Mouse (Mus musculus) intestine, embryonic 16.5 days (tissue): ENCODE data around the gene Tfr2. TPM values are rescaled to one million over a fixed set of nuclear protein-coding genes. Genes with fewer than 3 reads are reported as not detected.
A peak's percentile ranks its signal among the peaks of the same experiment; 100 is the strongest.

Source experiments
- ATAC-seq: fragments of 200-750 bp; cut with Nextera tagmentation; 2 replicates; pipeline ENCODE4 v1.8.0; 2017; ENCODE audit warnings: moderate TSS enrichment, moderate library complexity
- H3K27ac ChIP-seq: fragments of 300-500 bp; sonication (generic); 2 replicates; pipeline ENCODE4 v1.5.1; 2014; ENCODE audit warnings: mild to moderate bottlenecking, low read length
- H3K27me3 ChIP-seq: fragments of 300-500 bp; sonication (generic); replicated peaks from 2 replicates; pipeline ENCODE4 v1.6.1; 2014; ENCODE audit warnings: low read length, control low read depth, mixed read lengths; ENCODE audit not compliant: control insufficient read depth, insufficient read depth
- H3K36me3 ChIP-seq: fragments of 300-500 bp; sonication (generic); 2 replicates; pipeline ENCODE4 v1.6.1; 2014; ENCODE audit warnings: low read length, control low read depth; ENCODE audit not compliant: control insufficient read depth, insufficient read depth
- H3K4me1 ChIP-seq: fragments of 300-500 bp; sonication (generic); 2 replicates; pipeline ENCODE4 v1.6.1; 2014; ENCODE audit warnings: low read length, control low read depth, mixed read lengths; ENCODE audit not compliant: control insufficient read depth, insufficient read depth
- H3K4me2 ChIP-seq: fragments of 300-500 bp; sonication (generic); 2 replicates; pipeline ENCODE4 v1.6.1; 2014; ENCODE audit warnings: low read depth, low read length, control low read depth
- H3K4me3 ChIP-seq: fragments of 300-500 bp; sonication (generic); 2 replicates; pipeline ENCODE4 v1.5.1; 2014; ENCODE audit warnings: mild to moderate bottlenecking, low read length
- H3K9ac ChIP-seq: fragments of 300-500 bp; sonication (generic); 2 replicates; pipeline ENCODE4 v1.6.1; 2014; ENCODE audit warnings: low read depth, low read length
- H3K9me3 ChIP-seq: fragments of 300-500 bp; sonication (generic); 2 replicates; pipeline ENCODE4 v1.6.1; 2016; ENCODE audit warnings: low read length, control low read depth; ENCODE audit not compliant: control insufficient read depth
- WGBS: fragments of 180-500 bp; shearing (Covaris S2); extraction: QIAGEN DNeasy Blood & Tissue Kit; methylation state at CpG from one replicate; pipeline ENCODE4 v1.1.7; 2014; 5-methylcytosine and 5-hydroxymethylcytosine counted together
- polyA plus RNA-seq: library from polyadenylated mRNA; unstranded; fragments of >200 nt; fragmentation: Nextera tagmentation; extraction: Ambion mirVana; gene quantifications from 2 replicates; pipeline ENCODE4 v1.2.1, GENCODE M21; 2015

The Tfr2 gene
- polyA plus RNA-seq, 1 experiment from 2014 or later = 1.3 TPM

- H3K27me3 ChIP-seq = no peaks in the 10 kb centered on the region
- H3K4me2 ChIP-seq = no peak overlapping the region
- H3K4me1 ChIP-seq = peaks cover 14% of the 10 kb centered on the region
- H3K9ac ChIP-seq = no peak overlapping the region
- WGBS = 80% methylated on average over 11 of the region's 11 CpGs
- no peak overlapping the region for H3K4me3 ChIP-seq
- no peak for ATAC-seq
- H3K9me3 ChIP-seq = no peaks in the 10 kb centered on the region
- no peak overlapping the region for H3K27ac ChIP-seq
- H3K36me3 ChIP-seq = no peaks in the 10 kb centered on the region
These were observed 54.4 kb downstream of the Tfr2 start for GRCm38 (mm10) chr5:137623937-137624530.

- Histone ChIP-seq H3K9me3 (no peaks in the 10 kb centered on the region), H3K36me3 (no peaks in the 10 kb centered on the region), H3K27ac (peak overlapping the region; percentile 94), H3K9ac (peak overlapping the region; percentile 83), H3K27me3 (no peaks in the 10 kb centered on the region), H3K4me2 (peak overlapping the region; percentile 84), H3K4me1 (peaks cover 43% of the 10 kb centered on the region), H3K4me3 (peak overlapping the region; percentile 67)
- WGBS = 2% methylated on average over 9 of the region's 9 CpGs
- no peak for ATAC-seq
These were observed 58.4 kb downstream of the Tfr2 start for GRCm38 (mm10) chr5:137627991-137628390.

GRCm38 (mm10) chr5:137628498-137629305 lies 59.1 kb downstream of the Tfr2 start, which contains the start of the genes Fbxo24, Lrch4 and Gm20605:
Gene Fbxo24, minus strand, starts transcription at chr5:137629002.
Gene Lrch4, plus strand, starts transcription at chr5:137629121.
Gene Gm20605, plus strand, starts transcription at chr5:137629175.
- WGBS = under 1% methylated on average over 46 of the region's 46 CpGs

GRCm38 (mm10) chr5:137629306-137629721 lies 59.7 kb downstream of the Tfr2 start:
- Histone ChIP-seq H3K4me1 (peaks cover 47% of the 10 kb centered on the region), H3K9ac (peak overlapping the region; percentile 91), H3K9me3 (no peaks in the 10 kb centered on the region), H3K36me3 (peaks cover 6% of the 10 kb centered on the region; the same call in 1 of the 2 replicates), H3K27ac (peak overlapping the region; percentile 99), H3K4me2 (peak overlapping the region; percentile 84), H3K4me3 (peak overlapping the region; percentile 86), H3K27me3 (no peaks in the 10 kb centered on the region)
- WGBS = under 1% methylated on average over 23 of the region's 23 CpGs
- peak; percentile 57 for ATAC-seq

More at GRCm38 (mm10) chr5:137628498-137629305, 59.1 kb downstream of the Tfr2 start, which contains the start of the genes Fbxo24, Lrch4 and Gm20605:
- H3K4me2 ChIP-seq = peak within 1 kb of the TSS; percentile 84
- peaks cover 1% of the 10 kb centered on the region; the same call in 1 of the 2 replicates for H3K36me3 ChIP-seq
- no peaks in the 10 kb centered on the region for H3K27me3 ChIP-seq
- H3K27ac ChIP-seq = peak within 1 kb of the TSS; percentile 99
- H3K4me3 ChIP-seq = peak within 1 kb of the TSS; percentile 86
- no peaks in the 10 kb centered on the region for H3K9me3 ChIP-seq
- peaks cover 44% of the 10 kb centered on the region for H3K4me1 ChIP-seq
- peak; percentile 94 for ATAC-seq
- peak within 1 kb of the TSS; percentile 91 for H3K9ac ChIP-seq

- ATAC-seq = peak; percentile 57
- peak overlapping the region; percentile 99 for H3K27ac ChIP-seq
- no peaks in the 10 kb centered on the region for H3K27me3 ChIP-seq
- peak overlapping the region; percentile 86 for H3K4me3 ChIP-seq
- H3K9ac ChIP-seq = peak overlapping the region; percentile 91
- H3K36me3 ChIP-seq = peaks cover 6% of the 10 kb centered on the region; the same call in 1 of the 2 replicates
- peaks cover 40% of the 10 kb centered on the region for H3K4me1 ChIP-seq
- 13% methylated on average over 6 of the region's 6 CpGs for WGBS
- H3K9me3 ChIP-seq = no peaks in the 10 kb centered on the region
- H3K4me2 ChIP-seq = peak overlapping the region; percentile 84
These were observed 60.4 kb downstream of the Tfr2 start for GRCm38 (mm10) chr5:137629906-137630545.

- H3K27me3 ChIP-seq = no peaks in the 10 kb centered on the region
- peak overlapping the region; percentile 91 for H3K9ac ChIP-seq
- peak overlapping the region; percentile 84 for H3K4me2 ChIP-seq
- peak overlapping the region; percentile 99 for H3K27ac ChIP-seq
- H3K9me3 ChIP-seq = no peaks in the 10 kb centered on the region
- peaks cover 9% of the 10 kb centered on the region for H3K36me3 ChIP-seq
- WGBS = 19% methylated on average over 3 of the region's 3 CpGs
- ATAC-seq = no peak
- H3K4me1 ChIP-seq = peaks cover 45% of the 10 kb centered on the region
- peak overlapping the region; percentile 86 for H3K4me3 ChIP-seq
These were observed 61.0 kb downstream of the Tfr2 start for GRCm38 (mm10) chr5:137630602-137631001.

- ATAC-seq = no peak
- 61% methylated on average over 9 of the region's 9 CpGs for WGBS
- peaks cover 48% of the 10 kb centered on the region for H3K4me1 ChIP-seq
These were observed 61.5 kb downstream of the Tfr2 start for GRCm38 (mm10) chr5:137631171-137631570.

GRCm38 (mm10) chr5:137631591-137631990 lies 62.0 kb downstream of the Tfr2 start:
- H3K27me3 ChIP-seq = no peaks in the 10 kb centered on the region
- peaks cover 48% of the 10 kb centered on the region for H3K4me1 ChIP-seq
- H3K4me2 ChIP-seq = peak overlapping the region; percentile 84
- H3K4me3 ChIP-seq = peak overlapping the region; percentile 86; the same call in 1 of the 2 replicates
- H3K27ac ChIP-seq = peak overlapping the region; percentile 99
- peaks cover 18% of the 10 kb centered on the region for H3K36me3 ChIP-seq
- H3K9me3 ChIP-seq = no peaks in the 10 kb centered on the region
- ATAC-seq = no peak
- 59% methylated on average over 4 of the region's 4 CpGs for WGBS
- H3K9ac ChIP-seq = peak overlapping the region; percentile 91

More at GRCm38 (mm10) chr5:137631171-137631570, 61.5 kb downstream of the Tfr2 start:
- Histone ChIP-seq H3K4me2 (peak overlapping the region; percentile 84), H3K27me3 (no peaks in the 10 kb centered on the region), H3K27ac (peak overlapping the region; percentile 99), H3K9me3 (no peaks in the 10 kb centered on the region), H3K36me3 (peaks cover 15% of the 10 kb centered on the region), H3K4me3 (peak overlapping the region; percentile 86), H3K9ac (peak overlapping the region; percentile 91)
